Mouse (Mus musculus): Measurements from ENCODE around the gene Gm4027. TPM values are rescaled to one million over a fixed set of nuclear protein-coding genes. Genes with fewer than 3 reads are reported as not detected.
"Not testable (repeated sequence)": the region's sequence is repeated elsewhere in the genome, so short reads cannot be mapped to it uniquely, and the experiment has no call there.

Gene Gm4027
- not detected in 2 replicates for polyA plus RNA-seq (2016; fragmentation: Nextera tagmentation; extraction: Ambion mirVana)

DNA sequence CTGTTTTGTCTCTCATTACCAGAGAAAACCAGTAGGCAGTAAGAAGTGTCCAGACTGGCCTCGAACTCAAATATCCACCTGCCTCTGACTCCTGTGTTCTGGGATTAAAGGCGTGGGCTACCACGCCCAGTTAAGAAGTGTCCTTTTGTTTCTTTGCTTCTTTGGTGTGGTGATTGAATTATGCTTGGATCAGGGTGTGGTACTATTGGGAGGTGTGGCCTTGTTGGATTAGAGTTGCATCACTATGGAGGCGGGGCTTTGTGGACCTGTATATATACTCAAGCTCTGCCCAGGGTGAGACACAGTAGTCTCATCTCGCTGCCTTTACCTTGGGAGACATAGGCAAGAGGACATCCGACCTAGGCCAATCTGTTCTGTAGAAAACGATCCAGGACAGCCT, at the start of gene Gm4027:
TSS of gene Gm4027 (plus strand) at position 301 of the 400 bp plus-strand sequence.
- WGBS = 79% methylated on average over 6 of the region's 7 CpGs
- H3K27ac ChIP-seq (ENCODE audit: poor library complexity, severe bottlenecking); ATAC-seq (ENCODE audit: insufficient number of reproducible peaks, low FRiP score); H3K4me2 ChIP-seq; H3K27me3 ChIP-seq (replicated peaks); H3K9ac ChIP-seq; H3K4me1 ChIP-seq (replicated peaks); H3K9me3 ChIP-seq (replicated peaks); H3K4me3 ChIP-seq; H3K36me3 ChIP-seq: not testable (repeated sequence)

DNA sequence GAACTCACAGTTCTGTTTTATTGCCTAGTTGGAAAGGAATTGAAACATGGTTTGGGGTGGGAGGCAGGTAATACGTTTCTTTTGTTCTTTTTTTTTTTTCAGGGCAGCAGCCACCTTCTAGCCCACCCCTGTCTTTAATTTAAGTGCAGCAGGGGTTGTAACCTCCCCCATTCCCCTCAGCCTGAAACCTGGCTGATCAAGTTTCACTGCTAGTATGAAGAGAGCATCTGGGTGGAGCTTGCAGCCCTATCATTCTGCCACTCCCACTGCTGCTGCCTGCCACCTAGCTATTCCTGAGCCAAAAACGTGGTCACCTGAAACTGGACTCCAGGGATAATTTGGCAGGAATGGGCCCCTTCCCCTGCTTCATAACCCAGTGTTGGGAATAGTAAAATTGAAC, 17.3 kb upstream of the Gm4027 start:
- H3K9ac ChIP-seq; H3K27ac ChIP-seq (ENCODE audit: poor library complexity, severe bottlenecking); H3K4me3 ChIP-seq; H3K9me3 ChIP-seq (replicated peaks); H3K4me1 ChIP-seq (replicated peaks); H3K36me3 ChIP-seq; ATAC-seq (ENCODE audit: insufficient number of reproducible peaks, low FRiP score); H3K4me2 ChIP-seq; H3K27me3 ChIP-seq (replicated peaks): not testable (repeated sequence)
- 11% methylated on average over 2 of the region's 2 CpGs for WGBS

DNA sequence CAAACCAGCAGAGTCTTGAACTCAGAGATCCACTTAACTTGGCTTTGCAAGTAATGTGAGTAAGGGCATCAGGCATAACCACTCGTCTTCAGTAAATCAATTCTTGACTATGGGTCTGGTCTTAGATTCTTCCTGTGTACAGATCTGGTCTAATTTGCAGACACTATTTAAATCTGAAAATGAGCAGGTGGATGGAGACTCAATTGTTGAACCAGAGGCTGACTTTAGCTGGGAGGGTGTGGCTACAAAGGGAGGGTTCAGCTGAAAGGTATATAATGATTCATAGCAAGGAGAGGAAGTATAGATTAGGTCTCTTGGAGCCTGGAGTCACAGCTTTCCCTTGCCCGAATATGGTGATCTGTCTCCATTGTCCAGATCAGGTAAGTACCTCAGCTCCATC, 16.3 kb upstream of the Gm4027 start, which contains the start of gene Oog1:
TSS of gene Oog1 (plus strand) at position 301 of the 400 bp plus-strand sequence.
- not testable (repeated sequence) for H3K27me3 ChIP-seq (replicated peaks); H3K9ac ChIP-seq; H3K9me3 ChIP-seq (replicated peaks); H3K4me3 ChIP-seq; H3K27ac ChIP-seq (ENCODE audit: poor library complexity, severe bottlenecking); H3K36me3 ChIP-seq; ATAC-seq (ENCODE audit: insufficient number of reproducible peaks, low FRiP score); H3K4me1 ChIP-seq (replicated peaks); H3K4me2 ChIP-seq
- WGBS = 66% methylated on average over 1 of the region's 2 CpGs

DNA sequence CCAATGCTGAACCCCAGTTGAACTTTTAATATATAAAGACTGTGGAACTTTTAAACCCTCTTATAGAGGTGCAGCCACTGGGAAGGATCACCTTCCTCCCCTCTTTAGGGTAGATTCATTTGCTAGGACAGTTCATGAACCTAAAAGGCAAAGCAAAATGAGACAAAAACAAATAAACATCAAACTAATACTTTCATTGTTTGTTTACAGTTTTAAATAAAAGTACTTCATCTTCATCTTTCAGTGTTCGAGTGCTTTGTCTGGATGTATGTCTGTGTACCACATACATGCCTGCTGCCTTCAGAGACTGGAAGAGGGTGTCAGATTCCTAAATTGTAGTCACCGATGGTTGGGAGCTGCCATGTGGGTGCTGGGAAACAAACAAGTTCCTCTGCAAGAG, 25.9 kb downstream of the Gm4027 start, which contains the start of gene Gm16381:
TSS of gene Gm16381 (minus strand) at position 101 of the 400 bp plus-strand sequence.
- 68% methylated on average over 2 of the region's 2 CpGs for WGBS
- not testable (repeated sequence) for H3K4me3 ChIP-seq; H3K4me2 ChIP-seq; H3K9ac ChIP-seq; ATAC-seq (ENCODE audit: insufficient number of reproducible peaks, low FRiP score); H3K27me3 ChIP-seq (replicated peaks); H3K27ac ChIP-seq (ENCODE audit: poor library complexity, severe bottlenecking); H3K9me3 ChIP-seq (replicated peaks); H3K36me3 ChIP-seq; H3K4me1 ChIP-seq (replicated peaks)

DNA sequence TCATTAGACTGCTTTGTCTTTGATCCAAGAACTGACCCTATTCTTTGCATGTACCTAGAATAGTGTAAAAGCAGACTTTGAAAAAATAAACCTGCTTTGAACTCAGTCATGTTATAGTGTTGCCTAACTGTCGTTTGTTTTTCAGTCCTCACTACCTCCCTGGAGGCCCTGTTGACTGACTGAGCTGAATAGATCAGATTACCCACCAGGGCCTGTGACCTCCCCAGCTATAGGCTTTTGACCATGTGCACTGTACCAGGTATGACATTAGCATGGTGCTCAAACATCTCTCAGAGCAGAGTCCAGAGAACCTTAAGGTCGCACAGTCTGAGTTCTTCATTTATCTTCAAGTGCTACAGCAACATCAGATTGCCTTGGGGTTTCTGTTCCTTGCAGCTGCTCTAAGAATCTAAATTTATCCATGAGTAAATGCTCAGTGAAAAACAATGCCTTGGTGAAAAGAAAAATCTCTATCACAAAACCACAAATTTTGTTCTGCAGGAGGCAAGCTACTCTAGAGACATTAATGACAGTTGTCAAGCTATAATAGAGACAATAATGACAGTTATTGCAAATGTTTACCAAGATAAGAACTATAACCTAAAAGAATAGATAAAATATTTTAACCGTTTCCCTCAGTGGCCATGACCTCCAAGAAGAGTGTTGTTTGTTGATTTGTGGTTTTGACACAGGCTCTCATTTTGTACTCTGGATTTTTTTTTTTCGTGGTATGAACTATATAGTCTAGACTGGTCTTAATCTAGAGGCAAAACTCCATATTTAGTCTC, 34.4 kb downstream of the Gm4027 start:
- H3K27ac ChIP-seq (ENCODE audit: poor library complexity, severe bottlenecking); H3K36me3 ChIP-seq; H3K4me1 ChIP-seq (replicated peaks); H3K4me2 ChIP-seq; H3K9me3 ChIP-seq (replicated peaks); H3K9ac ChIP-seq; H3K27me3 ChIP-seq (replicated peaks); ATAC-seq (ENCODE audit: insufficient number of reproducible peaks, low FRiP score); H3K4me3 ChIP-seq: not testable (repeated sequence)
- 52% methylated on average over 2 of the region's 4 CpGs for WGBS

Other genes with a start within 250 kb of the Gm4027 start
- 73.3 and 76.4 TPM in 2 replicates for gene Sptlc2, start 230.5 kb upstream of the Gm4027 start, polyA plus RNA-seq (2016; fragmentation: Nextera tagmentation; extraction: Ambion mirVana)
- gene Slirp, start 175.0 kb upstream of the Gm4027 start, polyA plus RNA-seq (2016; fragmentation: Nextera tagmentation; extraction: Ambion mirVana) = 249 and 268 TPM in 2 replicates
- gene Alkbh1, start 174.9 kb upstream of the Gm4027 start, polyA plus RNA-seq (2016; fragmentation: Nextera tagmentation; extraction: Ambion mirVana) = 36.6 and 40.0 TPM in 2 replicates
- 85.7 and 86.1 TPM in 2 replicates for gene Snw1, start 146.6 kb upstream of the Gm4027 start, polyA plus RNA-seq (2016; fragmentation: Nextera tagmentation; extraction: Ambion mirVana)
- not detected in 2 replicates for gene Gm5788, start 124.1 kb upstream of the Gm4027 start, polyA plus RNA-seq (2016; fragmentation: Nextera tagmentation; extraction: Ambion mirVana)
- gene Gm8300, start 104.6 kb upstream of the Gm4027 start, polyA plus RNA-seq (2016; fragmentation: Nextera tagmentation; extraction: Ambion mirVana) = not detected in 2 replicates
- gene Oog1, start 16.2 kb upstream of the Gm4027 start, polyA plus RNA-seq (2016; fragmentation: Nextera tagmentation; extraction: Ambion mirVana) = not detected in 2 replicates
- not detected in 2 replicates for gene Gm16381, start 25.8 kb downstream of the Gm4027 start, polyA plus RNA-seq (2016; fragmentation: Nextera tagmentation; extraction: Ambion mirVana)
- not detected in 2 replicates for gene Gm21319, start 156.9 kb downstream of the Gm4027 start, polyA plus RNA-seq (2016; fragmentation: Nextera tagmentation; extraction: Ambion mirVana)
- gene Gm21936, start 176.6 kb downstream of the Gm4027 start, polyA plus RNA-seq (2016; fragmentation: Nextera tagmentation; extraction: Ambion mirVana) = not detected in 2 replicates
- gene BB287469, start 197.7 kb downstream of the Gm4027 start, polyA plus RNA-seq (2016; fragmentation: Nextera tagmentation; extraction: Ambion mirVana) = not detected in 2 replicates
- not detected in 2 replicates for gene Gm2001, start 223.5 kb downstream of the Gm4027 start, polyA plus RNA-seq (2016; fragmentation: Nextera tagmentation; extraction: Ambion mirVana)

All from heart, embryonic 12.5 days (tissue).